Mouse (Mus musculus): ENCODE data around the gene Afg3l1.

DNA sequence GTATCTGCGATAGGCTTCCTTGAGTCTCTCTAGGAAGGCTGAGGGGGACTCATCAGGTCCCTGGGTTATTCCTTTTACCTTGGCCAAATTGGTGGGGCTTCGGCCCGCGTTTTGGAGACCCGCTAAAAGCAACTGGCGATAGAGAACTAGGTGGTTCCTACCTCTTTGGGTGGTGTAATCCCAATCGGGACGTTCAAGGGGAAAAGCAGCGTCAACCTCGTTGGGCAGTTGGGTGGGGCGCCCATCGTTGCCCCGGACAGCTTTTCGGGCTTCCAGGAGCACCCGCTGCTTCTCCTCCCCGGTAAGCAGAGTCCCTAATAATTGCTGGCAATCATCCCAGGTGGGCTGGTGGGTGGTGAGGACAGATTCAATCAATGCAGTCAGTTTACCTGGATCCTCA lies 45.3 kb upstream of the Afg3l1 start:
- TF ChIP-seq POLR2A (IDR thresholded peaks at IDR 0.05; ENCODE audit: extremely low read depth, insufficient read depth, low read length) = no peak
- TF ChIP-seq CTCF (IDR thresholded peaks at IDR 0.05; ENCODE audit: extremely low read depth, insufficient read depth, low read length) = no peak
